In the genomic region with DNA sequence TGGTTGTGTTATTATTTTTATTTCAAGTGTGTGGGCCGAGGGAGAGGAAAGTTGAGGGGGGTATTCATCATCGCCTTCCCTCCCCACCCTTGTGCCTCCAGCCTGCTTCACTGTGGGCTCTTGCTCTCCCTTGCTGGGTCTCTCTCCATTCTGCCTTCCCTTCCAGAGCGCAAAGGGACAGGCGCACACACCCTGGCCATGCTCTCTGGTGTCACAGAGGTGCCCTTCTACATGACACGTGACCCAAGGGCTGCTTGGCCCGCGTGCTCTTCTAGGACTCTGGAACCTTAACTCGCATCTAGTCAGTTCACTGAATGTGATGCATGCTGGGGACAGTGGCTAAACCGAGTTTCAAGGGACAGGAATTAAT, we compare ENCODE assay signal across 8 mouse cellular contexts. TPM values are rescaled to one million over a fixed set of nuclear protein-coding genes. Genes with fewer than 3 reads are reported as not detected.
DNase-seq lines count a peak whose midpoint lies in the region; ATAC-seq and TF ChIP-seq lines count a peak whose summit lies in the region.

No protein-coding gene starts in this region.

- peak overlapping the region; percentile 68 for H3K4me3 ChIP-seq in heart, embryonic 16.5 days (ENCODE audit: low read length)
- peak overlapping the region; percentile 81 for H3K4me3 ChIP-seq in hindbrain, embryonic 12.5 days
- peak overlapping the region; percentile 72 for H3K4me3 ChIP-seq in midbrain, embryonic 16.5 days (ENCODE audit: low read depth, low read length)

- no peak for TF ChIP-seq POLR2A in brain, embryonic 14.5 days (IDR thresholded peaks at IDR 0.05; ENCODE audit: borderline replicate concordance, extremely low read depth, insufficient read depth, insufficient read length, poor library complexity, severe bottlenecking)

- TF ChIP-seq CTCF in brain, embryonic 14.5 days (IDR thresholded peaks at IDR 0.05; ENCODE audit: borderline replicate concordance, extremely low read depth, insufficient read depth, insufficient read length) = no peak

- DNase-seq in heart, postnatal 36 days = no peak
- DNase-seq in brain, embryonic 14.5 days (ENCODE audit: low read depth) = peak; percentile 25
- no peak for DNase-seq in frontal cortex, postnatal 25 days (ENCODE audit: low spot score in 2 of 2)
- DNase-seq in ovary, postnatal 10 days (ENCODE audit: low spot score) = no peak
- DNase-seq in T-cell, adult 2 months (ENCODE audit: low spot score) = no peak

- intact Hi-C loops in heart, postnatal 36 days (cut with DNase I) = loop anchor here (5.0 kb wide), 1 partner anchor 120 kb away; no protein-coding TSS in a partner anchor

- peaks cover 4% of the 10 kb centered on the region; the same call in 1 of the 2 replicates for H3K4me1 ChIP-seq in heart, embryonic 16.5 days (ENCODE audit: control insufficient read depth, insufficient read depth, low read length)
- H3K4me1 ChIP-seq in hindbrain, embryonic 12.5 days = peaks cover 9% of the 10 kb centered on the region
- H3K4me1 ChIP-seq in midbrain, embryonic 16.5 days (ENCODE audit: control insufficient read depth, insufficient read depth, low read length) = peaks cover 9% of the 10 kb centered on the region

- H3K4me2 ChIP-seq in heart, embryonic 16.5 days (ENCODE audit: low read depth, low read length) = peak overlapping the region; percentile 99
- H3K4me2 ChIP-seq in hindbrain, embryonic 12.5 days (replicated peaks) = peak overlapping the region; percentile 98
- H3K4me2 ChIP-seq in midbrain, embryonic 16.5 days (ENCODE audit: low read length) = peak overlapping the region; percentile 96

- ATAC-seq in heart, embryonic 16.5 days (replicated peaks; ENCODE audit: extremely low read depth, insufficient read depth, low FRiP score) = no peak
- peak; percentile 39 for ATAC-seq in hindbrain, embryonic 12.5 days (ENCODE audit: low FRiP score)
- ATAC-seq in midbrain, embryonic 16.5 days = peak; percentile 59

- WGBS in heart, embryonic 16.5 days = 5% methylated on average over 9 of the region's 9 CpGs
- 3% methylated on average over 9 of the region's 9 CpGs for WGBS in hindbrain, embryonic 12.5 days
- 9% methylated on average over 9 of the region's 9 CpGs for whole genome bisulfite sequencing in midbrain, embryonic 16.5 days

- H3K36me3 ChIP-seq in heart, embryonic 16.5 days (ENCODE audit: control insufficient read depth, insufficient read depth) = no peaks in the 10 kb centered on the region
- H3K36me3 ChIP-seq in hindbrain, embryonic 12.5 days = no peaks in the 10 kb centered on the region
- H3K36me3 ChIP-seq in midbrain, embryonic 16.5 days (ENCODE audit: control insufficient read depth, insufficient read depth, low read length) = no peaks in the 10 kb centered on the region

- 0 out of 2 replicates have a peak overlapping the region, but pooled peaks have one; percentile 66 for H3K9ac ChIP-seq in heart, embryonic 16.5 days (ENCODE audit: low read length)
- H3K9ac ChIP-seq in hindbrain, embryonic 12.5 days = peak overlapping the region; percentile 73
- H3K9ac ChIP-seq in midbrain, embryonic 16.5 days (ENCODE audit: low read depth, low read length) = peak overlapping the region; percentile 0; the same call in 1 of the 2 replicates

- no peaks in the 10 kb centered on the region for H3K9me3 ChIP-seq in heart, embryonic 16.5 days (replicated peaks; ENCODE audit: control insufficient read depth, low read length)
- no peaks in the 10 kb centered on the region for H3K9me3 ChIP-seq in hindbrain, embryonic 12.5 days (replicated peaks)
- no peaks in the 10 kb centered on the region; the same call in 1 of the 2 replicates for H3K9me3 ChIP-seq in midbrain, embryonic 16.5 days (replicated peaks; ENCODE audit: control insufficient read depth, low read length, poor library complexity, severe bottlenecking)

- peaks cover 52% of the 10 kb centered on the region for H3K27me3 ChIP-seq in heart, embryonic 16.5 days (ENCODE audit: control insufficient read depth, insufficient read depth, low read length)
- H3K27me3 ChIP-seq in hindbrain, embryonic 12.5 days = peaks cover 21% of the 10 kb centered on the region
- H3K27me3 ChIP-seq in midbrain, embryonic 16.5 days (ENCODE audit: control insufficient read depth, insufficient read depth, low read depth, low read length) = peaks cover 3% of the 10 kb centered on the region; the same call in 1 of the 2 replicates

- H3K27ac ChIP-seq in heart, embryonic 16.5 days (ENCODE audit: low read length) = no peak overlapping the region
- H3K27ac ChIP-seq in hindbrain, embryonic 12.5 days = no peak overlapping the region; the same call in 1 of the 2 replicates
- H3K27ac ChIP-seq in midbrain, embryonic 16.5 days (ENCODE audit: low read length) = no peak overlapping the region

RNA-seq across cellular contexts. Expression of a gene that starts 0.3 kb away (rescaled TPM):
- polyA plus RNA-seq in heart, embryonic 16.5 days (2015; fragmentation: Nextera tagmentation; extraction: Ambion mirVana) = 0.26 and 0.27 TPM in 2 replicates
- total RNA-seq in heart, postnatal 36 days (2021) = under 1 TPM; 0.22 to 0.27 TPM
- 0.74 and 1.1 TPM in 2 replicates for polyA plus RNA-seq in brain, embryonic 14.5 days (2012; rRNA removed)
- 2.8 TPM in 2 replicates for polyA plus RNA-seq in hindbrain, embryonic 12.5 days (2016; fragmentation: Nextera tagmentation; extraction: Ambion mirVana)
- polyA plus RNA-seq in midbrain, embryonic 16.5 days (2015; fragmentation: Nextera tagmentation; extraction: Ambion mirVana) = 1.7 and 2.8 TPM in 2 replicates

Comparison
In these comparisons a context has a peak if more than half of its experiments do, and no peak if none do; other contexts are left out.
1. H3K9ac ChIP-seq: peak in every context shown above with its lines; median percentile 73 in hindbrain, embryonic 12.5 days; 66 in heart, embryonic 16.5 days; 0 in midbrain, embryonic 16.5 days.